Mouse (Mus musculus) layer of hippocampus, postnatal 10 days (tissue): Measurements from ENCODE around the gene Crygs. TPM values are rescaled to one million over a fixed set of nuclear protein-coding genes. Genes with fewer than 3 reads are reported as not detected.
"Not testable (repeated sequence)": the region's sequence is repeated elsewhere in the genome, so short reads cannot be mapped to it uniquely, and the experiment has no call there.

Experiments
- DNase-seq, 2 experiments: peaks; one replicate each; pipeline ENCODE4 v3.0.0; 2021; ENCODE audit warnings: low spot score in 2 of 2
- total RNA-seq, 2 experiments: library from RNA; stranded (reverse); gene quantifications; 2 replicates each; pipeline ENCODE4 v1.2.3; 2021

Gene Crygs
- total RNA-seq, 2 experiments from 2014 or later: 0.40 TPM; not detected in 1

DNA sequence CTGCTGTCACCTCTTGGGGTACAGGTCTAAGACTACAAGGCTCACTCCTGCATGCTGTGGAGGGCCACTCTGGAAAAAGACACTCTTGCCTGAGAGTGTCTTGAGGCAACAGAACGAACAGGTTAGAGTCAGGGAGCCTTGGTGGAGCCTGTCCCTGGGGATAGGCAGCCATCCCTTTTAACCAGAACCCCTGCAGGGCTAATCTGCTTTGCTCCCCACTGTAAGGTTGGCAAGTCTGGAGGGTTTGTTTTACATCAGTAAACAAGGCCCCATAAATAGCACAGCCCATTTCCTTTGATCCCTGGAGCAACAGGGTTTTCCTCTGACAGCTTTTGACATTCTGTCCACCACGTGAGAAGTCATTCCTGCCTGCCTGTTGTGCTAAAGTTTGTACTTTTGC is 20.1 kb downstream of the Crygs start:
- no peak for DNase-seq

DNA sequence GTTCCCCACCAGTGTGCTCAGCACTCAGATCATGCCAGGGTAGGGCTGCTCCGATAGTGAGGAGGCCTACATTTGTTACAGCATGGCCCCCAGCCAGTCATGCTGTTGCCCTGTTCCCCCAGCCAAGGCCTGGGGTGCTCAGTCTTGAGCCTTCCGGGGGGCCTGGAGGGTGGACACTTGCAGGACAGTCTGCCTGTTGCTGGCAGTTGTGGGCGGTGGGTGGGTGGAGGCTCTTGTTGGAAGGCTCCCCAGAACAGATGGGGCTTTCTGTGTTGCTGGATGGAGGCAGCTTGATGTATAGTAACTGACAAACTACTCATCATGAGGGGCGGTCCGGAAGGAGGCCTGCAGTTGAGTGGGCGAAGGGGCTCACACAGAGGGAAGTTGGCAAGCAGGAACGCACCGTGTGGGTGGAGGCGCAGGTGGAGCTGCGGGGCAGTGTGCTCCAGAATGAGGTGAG is 21.4 kb downstream of the Crygs start:
- DNase-seq: peak; percentile 54 to 63

DNA sequence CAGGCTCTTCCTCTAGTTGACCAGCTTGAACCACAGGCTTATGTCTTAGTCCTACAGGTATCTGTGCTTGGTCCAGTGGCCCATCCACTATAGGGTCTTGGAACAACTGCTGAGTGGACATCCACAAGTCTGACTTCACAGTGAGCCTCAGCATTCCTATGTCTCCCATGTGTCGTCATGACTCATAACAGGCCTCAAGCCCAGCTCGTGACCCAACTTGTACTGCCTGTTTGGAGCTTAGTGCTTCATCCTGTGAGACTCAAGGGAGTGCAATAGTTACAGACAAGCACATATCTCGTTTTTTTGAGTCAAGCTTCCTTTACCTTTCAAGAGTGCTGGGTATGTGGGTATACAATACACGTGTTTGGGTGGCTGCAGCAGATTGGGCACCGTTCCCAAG is 28.7 kb downstream of the Crygs start:
- no peak for DNase-seq

DNA sequence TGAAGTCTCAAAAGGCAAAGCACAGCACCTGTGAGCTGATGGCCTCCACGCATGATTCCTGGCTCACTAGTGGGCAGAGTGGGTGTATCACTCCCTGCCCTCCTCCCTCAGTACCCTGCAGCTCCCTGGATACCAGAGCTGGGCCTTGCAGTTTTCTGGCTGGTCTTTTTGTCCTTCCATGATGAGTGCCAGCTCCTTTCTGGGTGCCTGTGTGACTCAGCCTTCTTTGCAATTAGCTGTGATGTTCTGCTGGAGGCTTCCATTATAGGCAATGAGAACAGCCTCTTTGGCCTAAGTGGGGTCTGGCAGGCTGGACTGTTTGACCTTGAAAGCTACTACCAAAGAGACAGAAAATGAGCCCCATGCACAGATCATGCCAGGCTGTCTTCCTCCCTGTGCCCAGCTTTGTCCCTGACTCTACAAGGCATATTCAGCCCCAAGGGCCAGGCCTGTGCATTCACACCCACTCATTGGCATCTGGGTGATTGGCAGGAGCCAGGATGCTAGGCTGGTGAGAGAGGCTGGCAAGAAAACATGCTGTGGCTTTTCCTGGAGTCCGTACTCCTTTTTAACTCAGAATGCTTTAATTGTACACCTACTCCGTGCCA is 32.0 kb downstream of the Crygs start:
- DNase-seq: peak; percentile 39 to 59

DNA sequence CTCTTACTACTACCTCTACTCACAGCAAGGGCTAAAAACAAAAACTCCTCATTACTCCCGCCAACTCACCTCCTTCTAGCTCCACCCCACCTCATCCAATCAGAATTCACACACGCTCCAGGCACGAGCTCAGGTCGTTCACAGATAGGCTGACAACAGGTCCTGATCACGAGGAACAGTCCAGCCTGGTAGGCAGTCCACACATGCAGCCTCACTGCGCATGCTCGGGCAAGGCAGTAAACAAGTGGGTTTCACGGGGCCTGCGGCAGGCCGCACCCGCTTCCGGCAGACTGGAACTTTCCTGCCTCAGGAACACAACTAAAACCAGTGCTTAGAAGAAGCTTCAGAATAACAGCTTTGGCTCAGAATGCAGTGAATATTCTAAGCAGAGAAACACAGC is 33.1 kb downstream of the Crygs start:
- DNase-seq: not testable (repeated sequence)

DNA sequence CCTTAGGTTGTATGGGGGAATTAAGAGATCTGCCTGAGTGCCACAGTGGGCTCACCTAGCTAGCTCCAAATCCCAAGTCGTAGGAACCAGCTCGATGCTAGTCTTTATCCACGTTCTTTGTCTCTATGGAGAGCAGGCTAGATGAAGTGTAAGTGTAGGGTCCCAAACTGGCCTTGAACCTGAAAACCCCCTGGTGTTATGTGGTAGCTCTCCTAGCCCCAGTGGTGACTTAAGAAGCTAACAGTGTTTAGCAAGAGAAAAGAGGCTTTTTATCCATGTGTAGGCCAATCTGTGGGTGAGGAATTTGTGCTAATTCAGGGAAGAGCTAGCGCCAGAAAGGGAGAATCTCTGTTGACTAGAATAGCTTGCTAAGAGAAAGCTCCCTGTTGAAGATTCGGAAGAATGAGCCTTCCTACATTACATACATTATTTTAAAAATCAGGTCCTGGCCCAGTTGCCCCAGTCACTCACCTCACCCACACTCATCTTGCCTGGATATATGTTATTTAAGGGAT is 35.8 kb downstream of the Crygs start:
- no peak for DNase-seq

DNA sequence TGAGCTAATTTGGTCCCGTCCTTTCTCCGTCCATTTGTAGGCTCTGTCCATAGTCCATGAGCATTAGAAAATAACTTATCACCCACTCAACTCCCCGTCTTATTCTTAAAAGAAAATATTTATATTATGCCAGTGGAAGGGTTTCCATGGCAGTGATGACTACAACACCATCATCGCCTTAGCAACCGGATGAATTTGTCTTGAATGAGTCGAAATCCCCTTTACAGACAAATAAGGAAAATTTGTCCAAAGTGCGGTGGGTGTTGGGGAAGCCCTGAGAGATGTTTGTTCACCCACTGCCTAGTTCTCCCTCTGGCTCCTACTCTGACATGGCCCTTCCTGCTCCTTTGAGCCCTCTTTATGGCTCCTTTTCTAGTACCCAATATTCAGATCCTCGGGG is 42.7 kb downstream of the Crygs start:
- DNase-seq: no peak

DNA sequence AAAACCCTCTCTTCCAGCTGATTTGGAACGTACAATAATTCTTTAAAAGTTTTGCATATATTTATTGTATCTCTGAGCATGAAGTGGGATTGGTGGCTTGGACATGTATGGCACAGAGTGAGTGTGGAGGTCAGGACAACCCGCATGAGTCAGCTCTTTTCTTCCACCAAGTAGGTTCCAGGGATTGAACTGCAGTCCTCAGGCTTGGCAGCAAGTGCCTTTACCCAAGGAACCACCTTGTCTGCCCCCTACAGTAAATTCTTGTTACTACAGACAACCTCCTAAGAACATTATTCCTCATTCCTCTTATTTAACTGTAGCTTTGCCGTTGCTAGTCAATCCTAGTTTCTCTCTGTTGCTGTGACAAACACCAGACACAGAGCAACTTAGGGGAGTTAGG is 44.0 kb downstream of the Crygs start:
- no peak for DNase-seq

DNA sequence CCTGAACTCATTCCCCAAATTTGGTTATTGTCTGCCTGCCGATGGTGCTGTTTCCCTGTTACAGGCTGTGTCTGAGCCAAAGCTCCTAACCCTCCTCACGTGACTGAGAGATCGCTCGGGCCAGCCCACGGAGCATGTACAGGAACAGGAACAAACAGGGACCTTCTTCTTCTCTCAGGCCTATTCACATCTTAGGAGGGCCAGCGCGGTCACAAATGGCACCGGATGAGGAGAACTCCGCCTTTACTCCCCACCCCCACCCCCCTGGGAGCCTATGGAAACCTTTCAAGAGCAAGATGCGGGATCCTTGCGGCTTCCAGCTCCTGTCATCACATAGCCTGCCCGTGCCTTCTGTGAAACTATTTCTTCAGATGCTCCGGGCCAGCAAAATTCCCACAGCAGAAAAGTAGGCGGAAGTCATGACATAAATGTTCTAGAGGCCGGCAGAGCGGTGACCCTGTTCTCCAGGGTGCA is 44.6 kb downstream of the Crygs start:
- DNase-seq: no peak

DNA sequence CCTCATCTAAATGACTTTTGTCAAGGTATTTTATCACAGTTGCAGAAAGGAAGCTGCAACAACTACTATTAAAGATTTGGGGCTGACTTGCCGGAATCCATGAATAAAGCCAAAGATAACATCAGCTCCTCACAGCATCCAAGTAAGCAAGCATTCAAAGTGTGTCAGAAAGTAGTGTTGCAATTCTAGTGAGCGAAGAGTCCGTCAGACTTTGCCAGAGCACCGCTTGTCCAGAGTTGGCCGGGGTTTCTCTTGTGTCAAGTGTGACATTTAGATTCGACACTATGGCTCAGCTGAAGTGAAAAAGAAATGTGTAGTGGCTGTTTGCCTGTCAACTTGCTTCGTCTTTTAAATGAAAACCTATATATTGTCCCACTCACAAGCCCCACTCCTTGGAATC is 45.8 kb downstream of the Crygs start:
- DNase-seq: no peak

Other genes with a start within 250 kb of the Crygs start
- 100 to 1,000 TPM; 113 to 120 TPM for gene Dgkg, start 154.4 kb downstream of the Crygs start, total RNA-seq
- 10 to 100 TPM; 12.2 to 14.4 TPM for gene Tbccd1, start 46.1 kb upstream of the Crygs start, total RNA-seq
- gene Dnajb11, start 46.3 kb upstream of the Crygs start, total RNA-seq: 10 to 100 TPM; 64.5 to 66.4 TPM
- gene Ahsg, start 79.7 kb upstream of the Crygs start, total RNA-seq: not detected
- under 1 TPM; 0.31 to 0.34 TPM for gene Fetub, start 106.8 kb upstream of the Crygs start, total RNA-seq
- gene Hrg, start 139.5 kb upstream of the Crygs start, total RNA-seq: not detected
- gene Kng2, start 217.9 kb upstream of the Crygs start, total RNA-seq: not detected
- gene Kng1, start 246.3 kb upstream of the Crygs start, total RNA-seq: not detected